Mouse (Mus musculus): Measurements from ENCODE around the gene Znhit1.
A peak's percentile ranks its signal among the peaks of the same experiment; 100 is the strongest.

The Znhit1 gene

DNA sequence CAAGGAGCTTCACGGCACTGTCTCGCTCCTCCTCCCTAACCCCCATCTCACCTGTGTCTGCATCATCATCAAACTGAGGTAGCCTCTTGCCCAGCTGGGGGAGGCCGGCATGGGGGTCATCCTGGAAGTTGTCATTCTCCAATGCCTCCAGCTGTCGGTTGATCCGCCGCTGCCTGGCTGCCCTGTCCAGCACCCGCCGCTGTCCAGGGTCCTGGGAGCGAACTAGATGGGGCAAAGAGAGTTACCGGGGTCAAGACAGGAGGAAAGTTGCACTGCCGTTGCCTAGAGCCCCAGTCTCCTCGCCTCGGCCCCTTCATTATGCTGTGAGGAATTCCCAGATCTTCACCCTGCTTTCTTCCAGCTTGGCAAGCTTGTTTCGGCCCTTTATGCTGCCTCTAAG lies 3.0 kb downstream of the Znhit1 start:
- no peak for DNase-seq

DNA sequence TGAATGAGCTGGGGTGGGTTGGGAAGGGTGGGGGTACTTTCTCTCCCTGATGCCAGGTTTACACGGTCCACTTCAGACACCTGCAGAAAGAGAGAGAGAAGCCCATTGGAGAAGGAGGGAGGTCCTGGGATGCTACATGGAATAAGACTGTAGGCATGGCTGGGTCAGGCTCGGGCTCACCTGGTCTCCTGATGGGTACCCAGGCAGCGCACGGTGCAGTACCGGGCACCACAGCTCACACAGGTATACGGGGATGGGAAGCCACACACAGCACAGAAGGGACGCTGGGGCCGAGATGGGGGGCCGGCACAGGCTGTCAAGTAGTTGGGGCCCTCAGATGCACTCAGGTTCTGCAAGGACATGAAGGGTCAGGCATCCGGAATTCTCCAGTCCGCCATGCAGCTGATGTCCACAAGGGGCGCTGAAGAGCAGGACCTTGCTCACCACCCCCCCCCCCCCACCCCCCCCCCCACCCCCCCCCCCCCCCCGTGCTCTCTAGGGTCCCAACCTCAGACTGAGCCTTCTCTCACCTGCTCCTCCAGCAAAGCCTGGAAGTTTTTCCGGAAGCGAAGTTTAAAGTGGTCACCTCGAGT lies 5.4 kb downstream of the Znhit1 start:
- DNase-seq = no peak

DNA sequence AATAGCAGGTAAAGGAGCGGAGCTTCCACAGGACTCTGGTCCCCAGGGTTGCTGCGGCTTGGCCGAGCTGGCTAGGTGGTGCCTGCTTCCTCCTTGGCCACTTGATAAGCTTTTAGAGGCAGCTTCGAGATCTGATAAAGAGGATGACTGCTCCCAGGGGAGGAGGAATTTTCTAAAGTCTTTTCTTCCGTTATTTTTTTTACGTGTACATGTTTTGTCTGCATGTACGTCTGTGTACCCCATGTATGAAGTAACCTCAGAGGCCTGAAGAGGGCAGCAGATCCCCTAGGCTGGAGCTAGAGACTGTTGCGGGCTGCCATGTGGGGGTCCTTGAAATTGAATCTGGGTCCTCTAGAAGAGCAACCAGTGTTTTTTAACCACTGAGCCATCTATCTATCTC lies 6.8 kb downstream of the Znhit1 start:
- no peak for DNase-seq

DNA sequence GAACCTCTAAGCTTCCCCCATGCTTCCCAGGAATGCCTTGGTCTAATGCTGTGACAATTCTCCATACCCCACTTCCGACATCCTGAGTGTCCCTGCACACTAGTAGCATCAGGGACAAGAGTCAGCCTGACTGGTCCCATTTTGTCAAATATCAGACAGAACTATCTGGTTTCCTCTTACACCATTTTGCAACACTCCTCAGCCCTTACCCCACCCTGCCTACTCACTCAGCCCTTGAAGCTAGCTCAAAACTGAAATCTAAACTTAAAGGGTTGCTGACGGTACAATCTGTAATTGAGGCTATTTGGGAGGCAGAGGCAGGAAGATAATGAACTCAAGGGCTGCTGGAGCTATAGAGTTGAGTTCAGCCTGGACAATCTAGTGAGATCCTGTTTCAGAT lies 8.1 kb downstream of the Znhit1 start:
- no peak for DNase-seq

DNA sequence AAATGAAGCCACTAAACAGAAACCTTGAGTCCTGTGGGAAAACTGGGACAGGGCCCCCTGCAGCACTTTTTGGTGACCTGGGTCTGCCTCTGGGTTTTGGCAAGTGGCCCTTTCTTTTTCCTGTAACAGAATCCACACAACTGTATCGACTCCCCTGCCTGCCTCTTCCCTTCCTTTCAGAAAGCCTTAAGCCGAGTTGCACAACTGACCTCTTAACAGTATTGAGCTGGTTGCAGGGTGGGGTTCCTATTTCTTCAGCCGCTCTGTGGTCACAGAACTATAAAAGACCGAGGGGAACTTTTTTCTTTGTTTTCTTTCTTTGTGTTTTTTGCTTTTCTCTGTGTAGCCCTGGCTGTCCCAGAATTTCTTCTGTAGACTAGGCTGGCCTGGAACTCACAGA lies 10.1 kb downstream of the Znhit1 start:
- no peak for DNase-seq

DNA sequence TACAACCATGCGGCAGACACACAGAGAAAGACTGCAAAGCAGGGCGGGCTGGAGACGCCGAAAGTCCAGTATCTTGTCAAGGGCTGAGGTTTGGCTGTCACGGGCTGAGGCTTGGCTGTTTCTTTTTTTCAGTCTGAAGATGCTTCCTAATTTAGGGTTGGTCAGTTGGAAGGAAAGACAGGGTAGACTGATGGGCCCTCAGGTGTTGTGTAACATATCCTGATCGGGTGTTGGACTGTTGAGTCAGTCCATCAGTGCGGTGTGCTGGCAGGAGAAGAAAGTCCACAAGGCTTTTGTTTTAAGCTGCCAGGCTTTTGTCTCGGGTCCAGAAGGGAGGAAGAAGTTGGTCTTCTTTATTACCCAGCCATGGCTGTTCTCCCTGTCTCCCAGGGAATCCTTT lies 14.2 kb downstream of the Znhit1 start:
- no peak for DNase-seq

DNA sequence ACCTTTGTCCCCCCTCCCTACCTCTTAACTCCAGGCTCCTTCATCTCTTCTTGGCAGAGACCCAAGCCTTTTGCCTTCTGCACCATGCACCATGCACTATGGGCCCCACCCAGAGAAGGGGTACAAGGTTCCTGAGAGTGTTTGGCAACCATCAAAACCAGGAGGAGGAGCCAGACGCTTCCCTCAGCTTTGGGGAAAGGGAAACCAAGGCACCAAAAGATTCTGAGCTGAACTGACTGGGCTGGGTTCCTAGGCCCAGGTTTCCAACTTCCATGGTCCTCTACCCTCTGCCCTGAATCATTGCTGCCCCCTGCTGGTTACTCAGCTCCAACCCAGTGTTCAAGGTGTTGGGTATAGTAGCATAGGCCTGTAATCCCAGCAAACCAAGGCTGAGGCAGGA lies 17.1 kb downstream of the Znhit1 start:
- peak; percentile 76 for DNase-seq

DNA sequence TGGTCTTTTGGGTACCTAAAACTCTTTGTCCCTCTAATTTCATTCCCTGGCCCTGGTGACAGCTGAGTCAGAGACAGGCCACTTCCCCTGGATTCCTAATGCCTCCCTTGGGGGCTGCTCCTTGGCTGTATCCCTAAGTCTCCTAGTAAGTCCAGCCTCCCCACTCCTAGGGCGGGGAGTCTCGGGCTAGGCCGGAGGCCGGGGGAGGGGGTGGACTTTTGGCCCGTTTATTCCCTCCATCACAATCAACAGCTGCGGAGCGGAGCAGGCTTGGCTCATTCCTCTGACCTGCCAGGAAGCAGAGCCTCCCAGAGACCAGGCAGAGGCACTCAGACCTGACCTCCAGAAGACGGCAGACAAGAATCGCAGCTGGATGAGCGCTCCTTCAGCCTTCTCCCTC lies 20.2 kb downstream of the Znhit1 start:
- DNase-seq = peak; percentile 90

DNA sequence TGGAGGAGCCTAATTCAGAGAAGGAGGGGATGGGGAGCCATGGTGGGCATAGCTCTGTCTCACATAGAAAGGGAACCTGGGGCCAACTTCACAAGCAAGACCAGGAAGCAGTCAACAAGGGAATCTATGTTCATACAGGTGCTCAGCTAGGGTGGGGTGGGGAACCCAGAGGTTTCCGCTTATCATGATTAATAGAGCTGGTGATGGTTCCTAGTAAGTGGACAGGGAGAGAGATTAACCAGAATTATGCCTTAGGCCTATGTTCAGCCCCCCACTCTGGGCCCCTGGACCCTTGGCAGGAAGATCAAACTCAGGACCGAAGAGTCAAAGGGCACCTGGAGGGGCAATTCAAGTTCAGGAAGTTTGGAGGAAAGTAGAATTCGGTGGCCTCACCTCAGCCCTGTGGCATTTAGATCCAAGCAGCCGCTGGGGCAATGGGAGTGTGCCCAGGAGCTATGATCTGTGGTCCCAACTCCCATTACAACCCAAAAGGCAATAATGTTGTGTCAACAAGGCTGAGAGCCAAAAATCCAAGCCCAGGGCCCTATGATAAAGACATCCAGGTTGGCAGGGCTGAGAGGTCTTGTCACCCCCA lies 20.9 kb downstream of the Znhit1 start:
- no peak for DNase-seq

DNA sequence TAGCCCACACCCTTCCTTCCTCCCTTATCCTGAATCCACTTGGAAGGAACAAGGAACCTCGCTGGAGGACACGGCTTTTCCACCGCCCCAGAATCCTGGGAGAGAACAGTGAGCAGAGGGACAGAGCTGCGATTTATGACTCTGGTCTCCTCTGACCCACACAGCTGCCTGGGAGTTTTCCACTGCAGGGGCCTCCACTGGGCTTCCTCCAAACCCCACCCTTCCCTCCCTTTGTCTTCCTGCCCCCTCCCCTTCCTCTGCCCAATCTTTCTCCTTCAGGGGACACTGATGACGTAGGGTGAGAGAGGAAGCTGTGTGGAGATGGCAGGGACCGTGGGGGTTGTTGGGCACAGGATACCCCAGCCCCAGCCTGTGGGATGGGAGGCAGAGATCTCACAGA lies 21.5 kb downstream of the Znhit1 start, which contains the start of gene Cldn15:
Cldn15 (plus strand) TSS at position 286 of the 400 bp plus-strand sequence.
- DNase-seq = peak; percentile 82

DNA sequence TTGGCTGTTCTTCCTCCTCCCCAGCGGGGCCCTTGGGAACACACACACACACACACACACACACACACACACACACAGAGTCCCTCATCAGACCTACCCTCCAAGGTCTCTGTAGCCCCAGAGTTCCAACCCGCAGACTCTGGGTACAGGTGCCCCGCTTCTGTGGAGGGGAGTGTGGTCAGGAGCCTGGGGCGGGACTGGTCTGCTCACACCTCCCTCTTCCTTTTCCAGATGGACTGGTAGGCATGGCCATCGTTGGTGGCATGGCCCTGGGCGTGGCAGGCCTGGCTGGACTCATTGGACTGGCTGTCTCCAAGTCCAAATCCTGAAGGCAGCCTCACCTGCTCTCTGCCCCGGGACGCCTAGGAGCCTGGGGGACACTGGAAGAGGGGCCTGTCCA lies 22.1 kb downstream of the Znhit1 start:
- DNase-seq = peak; percentile 62

DNA sequence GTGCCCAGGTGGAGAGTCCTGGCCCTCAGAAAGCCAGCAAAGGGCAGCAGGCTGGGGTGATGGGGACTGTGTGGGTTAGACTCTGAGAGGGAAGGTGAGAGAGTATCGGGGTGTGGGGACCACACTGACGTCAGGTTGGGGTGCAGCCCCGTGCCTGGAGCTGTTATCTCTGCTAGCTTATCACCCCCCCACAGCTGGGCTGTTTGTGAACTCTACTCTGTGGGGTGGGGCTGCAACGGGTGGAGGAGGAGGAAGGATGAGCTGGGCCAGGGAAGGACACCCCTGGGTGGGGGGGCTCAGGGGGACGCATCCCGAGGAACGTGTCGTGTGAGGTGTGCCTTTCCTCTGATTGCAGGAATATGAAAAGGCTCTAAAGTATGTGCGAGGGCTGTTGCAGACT lies 22.6 kb downstream of the Znhit1 start:
- DNase-seq = no peak

DNA sequence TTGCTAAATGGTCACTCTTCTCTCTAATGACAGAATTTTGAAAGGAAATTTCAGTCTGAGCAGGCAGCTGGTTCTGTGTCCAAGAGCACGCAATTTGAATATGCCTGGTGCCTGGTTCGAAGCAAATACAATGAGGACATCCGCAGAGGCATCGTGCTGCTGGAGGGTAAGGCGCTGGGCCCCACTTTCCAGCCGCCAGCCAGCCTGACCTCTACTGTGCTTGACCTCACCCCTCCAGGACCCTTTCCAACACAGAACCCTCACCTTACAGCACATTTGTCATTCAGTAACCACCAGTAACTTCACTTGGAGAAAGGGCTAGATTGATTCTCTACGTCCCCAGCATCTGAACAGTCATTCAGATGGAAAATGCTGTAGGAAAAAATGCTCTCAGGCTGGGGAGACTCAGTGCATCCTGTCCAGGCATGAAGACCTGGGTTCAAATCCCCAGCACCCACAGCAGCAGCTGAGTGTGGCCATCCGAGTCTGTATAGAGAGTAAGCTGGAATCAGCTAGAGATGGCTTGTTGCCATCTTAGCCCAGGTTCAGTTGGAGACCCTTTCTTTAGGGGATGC lies 24.8 kb downstream of the Znhit1 start:
- no peak for DNase-seq

DNA sequence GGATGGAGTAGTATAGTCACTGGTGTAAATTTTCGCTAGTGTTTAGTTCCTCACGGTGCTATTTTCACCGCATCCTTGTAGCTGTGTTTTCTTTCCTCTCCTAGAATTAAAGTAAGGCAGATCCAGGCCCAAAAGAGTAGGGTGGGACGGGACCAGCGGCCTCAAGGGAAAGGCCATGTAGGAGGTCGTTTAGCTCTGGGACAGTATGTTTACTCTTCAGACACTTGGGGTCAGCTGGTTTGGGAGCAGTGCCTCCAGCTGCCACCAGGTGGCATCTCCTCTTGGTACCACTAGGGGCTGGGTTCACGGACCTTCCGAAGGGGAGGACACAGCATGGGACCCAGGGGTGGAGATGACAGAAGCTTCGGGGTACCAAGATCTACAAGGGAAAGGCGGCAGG lies 25.3 kb downstream of the Znhit1 start:
- peak; percentile 82 for DNase-seq

DNA sequence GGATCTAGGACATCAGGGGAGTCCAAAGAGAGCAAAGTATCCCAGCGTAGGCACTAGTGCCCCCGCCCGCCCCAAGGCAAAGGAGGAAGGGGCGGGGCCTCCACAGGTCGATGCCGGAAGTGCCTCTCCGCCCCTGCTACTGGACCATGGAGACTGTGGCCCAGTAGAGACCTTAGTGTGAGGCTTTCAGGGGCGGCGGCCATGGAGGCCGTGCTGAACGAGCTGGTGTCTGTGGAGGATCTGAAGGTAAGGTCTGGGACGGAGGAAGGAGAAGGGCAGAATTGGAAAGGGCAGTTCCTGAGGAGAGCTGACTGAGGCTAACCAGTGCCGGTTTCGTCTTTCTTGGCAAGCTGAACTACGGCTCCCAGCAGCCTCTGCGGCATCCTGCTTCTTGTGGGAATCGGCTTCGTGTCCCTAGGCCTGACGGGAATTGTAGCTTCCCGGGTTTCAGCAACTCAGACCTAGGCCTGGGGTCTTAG lies 25.8 kb downstream of the Znhit1 start:
- DNase-seq = peak; percentile 94

DNA sequence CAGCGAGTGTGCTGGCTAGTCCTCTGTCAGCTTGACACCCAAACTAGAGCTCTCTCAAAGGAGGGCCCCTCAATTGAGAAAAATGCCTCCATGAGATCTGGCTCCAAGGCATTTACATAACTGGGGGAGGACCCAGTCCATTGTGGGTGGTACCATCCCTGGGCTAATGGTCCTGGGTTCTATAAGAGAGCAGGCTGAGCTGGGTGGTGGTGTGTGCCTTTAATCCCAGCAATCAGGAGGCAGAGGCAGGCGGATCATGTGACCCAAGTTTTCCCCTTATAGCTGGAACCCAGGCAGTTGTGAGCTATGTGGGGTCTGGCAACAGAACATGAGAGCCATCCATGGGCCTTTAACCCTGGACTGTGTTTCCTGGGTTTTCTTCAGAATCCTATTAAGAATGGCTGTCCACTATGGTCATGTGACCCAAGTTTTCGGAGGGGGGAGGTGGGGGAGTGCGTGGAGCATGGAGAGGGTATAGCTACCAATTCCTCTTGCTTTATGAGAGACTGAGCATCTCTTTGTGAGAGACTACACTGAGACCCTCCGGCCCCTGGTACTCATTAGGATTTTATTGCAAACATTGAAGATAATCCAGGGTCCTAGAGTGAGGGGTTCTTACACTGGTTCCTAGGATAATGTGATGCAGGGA lies 26.4 kb downstream of the Znhit1 start:
- DNase-seq = peak; percentile 46

DNA sequence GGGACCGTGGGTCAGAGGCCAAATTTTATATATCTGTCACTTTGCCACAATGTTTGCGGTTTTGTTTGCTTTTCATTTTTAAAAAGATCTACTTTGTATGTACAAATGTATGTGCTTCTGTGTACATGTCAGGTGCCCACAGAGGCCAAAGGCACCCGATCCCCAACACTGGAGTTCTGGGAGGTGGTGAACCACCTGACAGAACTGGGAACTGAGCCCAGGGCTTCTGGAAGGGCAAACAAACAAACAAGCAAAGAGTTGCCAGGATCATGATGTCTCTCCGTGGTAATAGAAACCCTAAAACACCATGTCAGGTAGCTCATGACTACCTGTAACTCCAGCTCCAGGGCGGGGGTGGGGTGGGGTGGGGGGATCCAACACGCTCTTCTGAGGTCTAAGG lies 27.8 kb downstream of the Znhit1 start:
- peak; percentile 79 for DNase-seq

DNA sequence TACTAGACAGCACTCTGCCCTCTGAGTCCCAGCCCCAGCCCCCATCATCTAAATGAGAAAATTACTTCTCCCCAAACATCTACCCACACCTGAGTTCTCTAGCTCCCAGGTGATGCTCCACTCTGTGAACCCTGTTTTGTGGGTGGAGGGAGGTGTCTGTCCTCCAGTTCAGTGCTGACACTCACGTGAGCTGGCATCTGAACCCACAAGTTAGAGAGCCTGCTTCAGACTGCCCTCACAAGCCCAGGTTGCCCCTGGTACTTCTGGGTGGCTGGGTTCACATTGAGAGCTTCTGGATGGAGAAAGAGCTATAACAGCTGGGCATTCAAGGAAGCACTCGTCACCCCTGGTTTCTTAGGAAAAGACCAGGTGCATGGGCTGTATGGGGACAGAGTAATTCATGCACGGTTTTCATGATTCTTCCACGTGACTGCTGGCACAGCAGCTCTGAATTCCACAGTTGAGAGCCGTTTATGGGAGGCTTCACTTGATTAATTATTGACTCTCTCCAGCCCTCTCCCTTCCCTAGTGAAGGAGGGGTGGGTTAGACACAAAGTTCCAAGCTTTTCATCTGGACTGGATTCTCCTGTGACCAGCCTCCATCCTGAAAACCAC lies 28.7 kb downstream of the Znhit1 start:
- peak; percentile 90 for DNase-seq

DNA sequence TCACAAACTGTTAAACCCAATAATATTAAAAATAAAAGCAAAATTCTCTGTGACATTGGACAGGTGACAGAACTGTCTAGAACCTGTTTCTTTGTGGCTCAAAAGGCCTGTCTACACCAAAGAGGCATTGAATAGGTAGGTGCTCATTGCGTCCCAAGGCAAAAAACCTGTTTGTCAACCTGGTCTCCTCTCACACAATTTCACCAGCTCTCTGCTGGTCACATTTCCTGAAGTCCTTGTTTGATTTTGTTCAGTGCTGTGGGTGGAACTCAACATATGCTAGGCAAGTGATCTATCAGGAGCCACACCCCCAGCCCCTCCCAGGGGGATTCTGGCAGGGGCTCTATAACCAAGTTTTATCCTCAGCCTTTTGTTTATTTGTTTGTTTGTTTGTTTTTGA lies 30.6 kb downstream of the Znhit1 start:
- DNase-seq = no peak

DNA sequence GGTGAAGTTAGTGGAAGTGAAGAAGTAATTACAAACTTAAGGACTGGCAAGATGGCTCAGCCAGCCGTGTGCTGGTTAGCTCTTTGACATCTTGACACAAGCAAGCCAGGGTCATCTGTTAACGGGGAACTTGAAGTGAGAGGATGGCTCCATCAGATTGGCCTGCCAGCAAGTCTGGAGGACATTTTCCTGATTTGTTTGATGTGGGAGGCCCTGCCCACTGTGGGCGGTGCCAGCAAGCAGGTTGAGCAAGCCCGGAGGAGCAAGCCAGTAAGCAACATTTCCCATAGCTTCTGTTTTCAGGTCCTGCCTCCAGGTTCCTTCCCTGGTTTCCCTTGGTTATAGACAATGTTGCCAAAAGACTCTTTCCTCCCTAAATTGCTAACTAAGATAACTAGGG lies 32.2 kb downstream of the Znhit1 start:
- DNase-seq = no peak

DNA sequence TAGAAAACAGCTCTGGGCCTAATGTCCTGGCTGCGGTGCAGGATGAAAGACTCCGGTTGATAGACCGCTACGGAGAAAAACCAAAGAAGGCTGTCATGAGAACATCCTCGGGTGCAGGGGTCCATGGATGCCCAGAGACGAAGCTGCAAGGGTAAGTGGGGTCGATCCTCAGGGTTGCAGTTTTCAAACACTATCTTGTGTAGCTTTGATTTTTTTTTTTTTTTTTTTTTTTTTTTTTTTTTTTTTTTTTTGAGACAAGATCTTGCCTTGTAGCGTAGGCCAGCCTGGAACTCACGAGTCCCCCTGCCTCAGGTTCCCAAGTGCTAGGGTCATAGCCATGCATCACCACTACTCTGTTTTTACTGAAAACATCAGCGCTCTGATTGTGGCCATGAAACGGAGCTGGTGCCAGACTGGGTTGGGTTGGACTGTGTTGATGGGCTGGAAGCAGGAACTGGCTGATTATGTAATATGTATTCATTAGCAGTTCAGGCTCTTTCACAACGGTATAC lies 34.3 kb downstream of the Znhit1 start:
- peak; percentile 68 for DNase-seq

DNA sequence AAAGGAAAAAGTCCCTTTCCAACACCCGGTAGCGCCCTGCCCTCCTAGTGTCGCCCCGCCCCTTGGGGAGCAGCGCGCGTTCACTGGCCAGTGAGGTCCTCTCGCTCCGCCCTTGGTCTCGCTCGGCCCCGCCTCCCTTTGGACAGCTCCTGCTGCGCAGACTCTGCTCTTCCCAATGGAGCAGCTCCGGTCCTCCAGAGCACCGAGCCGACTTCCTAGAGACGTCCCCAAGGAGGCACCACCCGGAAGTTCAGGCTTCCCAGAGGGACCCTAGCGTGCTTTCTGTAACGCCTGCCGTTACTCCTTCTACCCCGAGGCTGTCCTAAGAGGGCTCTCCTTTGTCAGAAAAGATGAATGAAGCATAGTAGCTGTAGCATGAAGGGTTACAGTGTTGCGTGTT lies 34.8 kb downstream of the Znhit1 start, which contains the start of gene Fis1:
Fis1 (plus strand) TSS at position 261 of the 400 bp plus-strand sequence.
- DNase-seq = peak; percentile 98

DNA sequence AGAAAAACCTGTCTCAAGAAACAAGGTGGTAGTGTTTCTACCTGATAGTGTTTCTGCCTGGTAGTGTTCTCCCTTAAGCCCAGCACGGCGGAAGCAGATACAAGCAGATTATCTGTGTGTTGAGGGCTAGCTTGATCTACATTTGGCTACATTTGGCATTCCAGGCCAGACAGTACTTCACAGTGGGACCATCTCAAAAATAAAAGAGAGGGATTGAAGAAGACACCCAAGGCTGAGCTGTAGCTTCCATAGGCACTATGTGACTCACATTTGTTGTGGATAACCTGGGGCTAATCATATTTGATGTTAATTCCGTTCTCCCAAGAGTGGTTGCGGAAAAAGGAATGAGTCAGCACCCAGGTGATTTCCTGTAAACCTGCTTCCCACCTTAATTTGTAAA lies 35.7 kb downstream of the Znhit1 start:
- DNase-seq = no peak

All from kidney, adult 11 months (tissue).